Mouse (Mus musculus) cerebellum, adult 2 months (tissue): ENCODE measurements at regions not wholly inside any gene's neighbourhood (a gene's known extent, or its start where the extent isn't known, plus 50 kb on each side); places are given as distances from the start of the nearest gene placed in this dataset.

Source experiments
- DNase-seq, 2 experiments: peaks; one replicate each; pipeline ENCODE4 v3.0.0; 2021
- H3K27ac ChIP-seq: fragments of 200-500 bp; 2 replicates; pipeline ENCODE4 v1.5.1; 2012; ENCODE audit warnings: low read length, control low read depth, inconsistent platforms; ENCODE audit not compliant: insufficient read depth
- H3K27me3 ChIP-seq: fragments of 200-500 bp; 2 replicates; pipeline ENCODE4 v1.6.1; 2012; ENCODE audit warnings: inconsistent platforms, mild to moderate bottlenecking, low read length, moderate library complexity; ENCODE audit not compliant: control insufficient read depth, insufficient read depth
- H3K4me1 ChIP-seq: fragments of 200-500 bp; 2 replicates; pipeline ENCODE4 v1.6.1; 2011; ENCODE audit warnings: low read length; ENCODE audit not compliant: control insufficient read depth, insufficient read depth
- H3K4me3 ChIP-seq: fragments of 200-500 bp; replicated peaks from 2 replicates; pipeline ENCODE3; 2011; ENCODE audit warnings: mild to moderate bottlenecking, low read depth, low read length, control low read depth; ENCODE audit not compliant: insufficient read depth
- CTCF ChIP-seq: fragments of 200-500 bp; IDR thresholded peaks from 2 replicates; pipeline ENCODE4 v1.5.1; 2011; ENCODE audit warnings: low read depth, mild to moderate bottlenecking, control low read depth, low read length, moderate library complexity, borderline replicate concordance; ENCODE audit not compliant: insufficient read depth
- POLR2A ChIP-seq: fragments of 200-500 bp; IDR thresholded peaks from 2 replicates; pipeline ENCODE4 v1.6.1; 2011; ENCODE audit warnings: low read length, control low read depth, borderline replicate concordance; ENCODE audit not compliant: insufficient read depth
- WGBS: fragments of 180-500 bp; shearing (Covaris S2); methylation state at CpG from one replicate; pipeline ENCODE4 v1.1.7; 2018; 5-methylcytosine and 5-hydroxymethylcytosine counted together

DNA sequence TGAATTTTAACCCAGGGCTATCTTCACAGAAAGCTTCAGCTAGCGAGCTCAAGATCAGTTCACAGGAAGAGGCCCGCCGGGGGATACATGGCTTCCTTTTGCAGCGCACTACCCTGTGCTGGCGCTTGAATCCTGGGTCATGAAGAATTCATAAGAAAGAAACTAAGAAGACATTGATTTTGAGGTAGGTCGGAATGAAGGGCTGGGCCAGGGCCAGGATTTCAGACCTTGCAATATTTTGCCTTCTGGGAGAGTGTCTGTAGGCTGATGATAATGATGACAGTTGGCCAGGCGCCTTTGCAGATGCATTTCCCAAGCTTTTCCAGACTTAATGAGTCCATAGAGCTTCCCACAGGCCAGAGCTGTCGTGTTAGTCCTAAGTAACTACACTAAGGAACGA lies 97.2 kb upstream of the Lifr start:
- TF ChIP-seq POLR2A (no peak), CTCF (no peak)
- Histone ChIP-seq H3K27me3 (no peaks in the 10 kb centered on the region), H3K4me3 (no peak overlapping the region), H3K4me1 (no peaks in the 10 kb centered on the region), H3K27ac (no peak overlapping the region)
- no peak for DNase-seq
- WGBS: 65% methylated on average over 9 of the region's 9 CpGs

DNA sequence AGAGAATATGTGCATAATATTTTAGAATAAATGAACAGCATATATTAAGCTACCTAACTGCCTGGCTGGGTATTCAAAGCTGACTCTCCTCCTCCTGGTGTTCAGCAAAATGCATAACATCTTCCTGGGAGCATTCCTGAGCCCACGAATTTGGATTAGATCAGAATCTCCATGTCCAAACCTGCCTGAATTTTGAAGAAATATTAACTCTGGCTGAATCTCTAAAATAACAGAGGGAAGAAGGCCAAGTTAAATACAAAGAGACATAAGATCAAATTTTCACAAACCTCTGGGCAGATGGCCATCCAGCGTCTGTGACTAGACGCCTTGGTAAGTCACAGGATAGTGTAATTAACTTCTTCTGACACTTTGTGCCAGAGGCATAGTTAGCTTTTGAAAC lies 95.2 kb upstream of the Lifr start:
- no peaks in the 10 kb centered on the region for H3K4me1 ChIP-seq
- DNase-seq: no peak
- TF ChIP-seq CTCF (no peak), POLR2A (no peak)
- no peaks in the 10 kb centered on the region for H3K27me3 ChIP-seq
- no peak overlapping the region for H3K4me3 ChIP-seq
- H3K27ac ChIP-seq: no peak overlapping the region
- WGBS: 37% methylated on average over 3 of the region's 3 CpGs

DNA sequence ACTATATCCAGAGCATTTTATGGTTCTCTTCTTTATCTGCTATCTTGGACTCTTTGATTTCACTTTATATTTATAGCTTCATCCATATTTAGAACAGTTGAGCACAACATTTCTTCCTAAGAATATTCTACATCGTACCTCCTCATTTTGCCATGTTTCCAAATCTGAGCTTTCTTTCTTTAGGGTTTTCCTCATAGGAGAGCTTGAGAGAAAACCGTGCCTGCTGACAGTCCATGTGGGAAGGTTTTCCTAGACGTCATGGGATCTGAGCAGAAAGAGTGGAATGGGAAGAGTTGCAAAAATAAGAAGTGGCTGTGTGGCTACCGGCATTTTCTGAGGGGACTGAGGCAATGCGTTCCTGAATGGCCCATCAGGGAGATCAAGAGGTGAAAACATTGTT lies 92.5 kb upstream of the Lifr start:
- 94% methylated on average over 5 of the region's 5 CpGs for WGBS
- H3K4me3 ChIP-seq: no peak overlapping the region
- H3K27ac ChIP-seq: no peak overlapping the region
- TF ChIP-seq CTCF: no peak
- no peak for TF ChIP-seq POLR2A
- DNase-seq: no peak
- H3K4me1 ChIP-seq: no peaks in the 10 kb centered on the region
- no peaks in the 10 kb centered on the region for H3K27me3 ChIP-seq

DNA sequence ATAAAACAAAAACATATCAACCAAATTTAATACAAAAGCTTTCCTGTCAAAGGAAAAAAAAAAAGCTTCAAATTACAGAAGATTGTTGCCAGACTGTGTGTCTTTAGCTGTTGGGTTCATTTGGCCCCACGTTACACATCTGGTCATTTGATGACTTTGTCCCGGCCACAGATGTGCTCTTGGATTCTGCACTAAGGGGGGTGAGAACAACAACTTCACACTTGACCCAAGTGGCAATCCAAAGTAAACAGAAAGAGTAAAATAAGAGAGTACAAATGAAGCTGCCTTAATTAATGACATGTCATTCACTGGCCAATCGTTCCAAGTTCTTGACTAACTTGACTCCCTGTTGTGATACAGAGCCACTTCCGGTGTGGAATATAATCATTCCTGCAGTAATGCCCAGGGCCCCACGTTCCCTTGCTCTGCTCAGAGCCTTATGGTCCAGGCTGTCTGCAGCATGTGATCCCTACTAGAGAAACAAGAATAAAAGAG lies 91.8 kb upstream of the Lifr start:
- no peak overlapping the region for H3K27ac ChIP-seq
- 65% methylated on average over 5 of the region's 5 CpGs for WGBS
- no peaks in the 10 kb centered on the region for H3K27me3 ChIP-seq
- no peak for DNase-seq
- no peak overlapping the region for H3K4me3 ChIP-seq
- TF ChIP-seq POLR2A (no peak), CTCF (no peak)
- no peaks in the 10 kb centered on the region for H3K4me1 ChIP-seq

DNA sequence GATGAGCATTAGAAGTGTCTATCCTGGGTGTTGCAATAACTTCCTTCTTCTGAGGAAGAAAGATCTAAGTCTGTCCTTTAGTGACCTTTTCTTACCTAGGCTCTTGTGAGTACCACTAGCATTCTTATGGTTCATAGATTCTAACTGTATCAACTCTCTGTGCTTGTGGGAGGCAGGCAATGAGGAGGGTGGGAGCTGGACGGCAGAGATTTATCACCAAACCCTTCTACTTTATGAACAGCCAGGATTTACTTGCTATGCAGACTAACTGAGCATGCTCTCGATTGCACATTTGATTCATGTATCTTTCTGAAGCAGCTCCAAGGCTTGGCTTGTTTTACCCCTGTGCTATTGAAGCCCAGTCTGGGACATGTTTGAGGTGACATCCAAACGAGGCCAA lies 90.7 kb upstream of the Lifr start:
- 80% methylated on average over 3 of the region's 3 CpGs for WGBS
- H3K4me3 ChIP-seq: no peak overlapping the region
- TF ChIP-seq POLR2A (no peak), CTCF (no peak)
- H3K27ac ChIP-seq: no peak overlapping the region
- H3K4me1 ChIP-seq: no peaks in the 10 kb centered on the region
- DNase-seq: no peak
- H3K27me3 ChIP-seq: no peaks in the 10 kb centered on the region

DNA sequence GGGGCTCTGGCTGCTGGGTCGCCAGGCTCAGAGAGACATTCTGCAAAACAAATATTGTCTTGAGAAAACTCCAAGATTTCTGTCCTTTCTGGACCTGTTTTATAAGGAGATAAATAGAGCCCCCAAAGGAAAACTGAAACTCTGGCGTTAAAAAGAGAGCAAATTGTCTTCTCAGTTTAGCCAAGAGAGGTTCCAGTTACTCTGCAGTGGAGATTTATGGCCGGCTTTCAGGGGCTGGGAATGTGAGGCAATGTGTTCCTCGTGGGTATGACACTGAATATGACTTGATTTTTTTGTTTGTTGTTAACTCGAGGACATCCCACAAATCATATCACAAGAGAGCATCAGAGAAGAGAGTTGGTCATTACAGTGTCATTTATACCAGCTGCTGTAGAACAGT lies 88.2 kb upstream of the Lifr start:
- no peaks in the 10 kb centered on the region for H3K27me3 ChIP-seq
- H3K4me3 ChIP-seq: no peak overlapping the region
- DNase-seq: no peak
- no peaks in the 10 kb centered on the region for H3K4me1 ChIP-seq
- TF ChIP-seq POLR2A: no peak
- TF ChIP-seq CTCF: no peak
- no peak overlapping the region for H3K27ac ChIP-seq
- 71% methylated on average over 5 of the region's 5 CpGs for WGBS

DNA sequence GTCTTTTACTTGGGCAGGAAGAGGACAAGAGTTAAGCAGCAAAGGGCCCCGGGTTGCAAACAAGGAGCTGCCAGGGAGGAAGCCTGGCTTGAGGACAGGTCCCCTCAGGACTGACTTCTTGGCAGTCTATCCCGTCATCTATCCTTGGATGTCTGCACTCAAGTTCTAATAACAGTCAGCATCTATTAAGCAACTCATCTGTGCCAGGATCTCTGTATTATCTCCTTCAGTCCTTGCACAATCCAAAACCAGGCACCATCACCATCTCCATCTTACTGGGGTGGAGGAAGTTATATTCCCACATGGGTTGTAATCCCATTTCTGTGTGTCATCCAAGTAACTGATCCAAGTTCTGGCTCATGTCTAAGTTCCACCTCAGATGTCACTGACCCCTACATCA lies 87.1 kb upstream of the Lifr start:
- 9% methylated on average over 2 of the region's 2 CpGs for WGBS
- no peak for DNase-seq
- no peak overlapping the region for H3K4me3 ChIP-seq
- no peaks in the 10 kb centered on the region for H3K27me3 ChIP-seq
- TF ChIP-seq CTCF (no peak), POLR2A (no peak)
- no peak overlapping the region for H3K27ac ChIP-seq
- H3K4me1 ChIP-seq: no peaks in the 10 kb centered on the region

DNA sequence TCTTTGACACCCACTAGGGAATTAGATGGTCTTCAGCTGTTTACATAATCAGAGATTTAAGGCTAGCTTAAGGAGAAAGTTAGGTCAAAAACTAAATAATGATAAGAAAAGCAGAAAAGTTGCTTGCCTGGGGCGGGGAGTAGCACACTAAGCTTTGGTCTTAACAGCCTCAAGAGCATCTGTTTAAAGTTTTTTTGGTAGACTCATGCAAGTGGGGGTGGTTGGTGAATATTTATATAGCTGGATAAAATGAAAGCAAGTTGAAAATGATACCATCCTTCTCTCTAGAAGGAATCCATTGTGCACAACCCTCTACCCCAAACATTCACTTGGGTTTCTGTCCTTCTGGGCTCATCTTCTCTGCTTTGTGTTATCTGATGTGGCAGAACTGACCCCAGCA lies 85.3 kb upstream of the Lifr start:
- Histone ChIP-seq H3K27me3 (no peaks in the 10 kb centered on the region; the same call in 1 of the 2 replicates), H3K27ac (no peak overlapping the region), H3K4me3 (no peak overlapping the region), H3K4me1 (no peaks in the 10 kb centered on the region)
- no peak for TF ChIP-seq CTCF
- TF ChIP-seq POLR2A: no peak
- WGBS: 96% methylated on average over 1 of the region's 1 CpGs
- no peak for DNase-seq
